8 mouse cellular contexts compared by ENCODE assay signal in the genomic region with DNA sequence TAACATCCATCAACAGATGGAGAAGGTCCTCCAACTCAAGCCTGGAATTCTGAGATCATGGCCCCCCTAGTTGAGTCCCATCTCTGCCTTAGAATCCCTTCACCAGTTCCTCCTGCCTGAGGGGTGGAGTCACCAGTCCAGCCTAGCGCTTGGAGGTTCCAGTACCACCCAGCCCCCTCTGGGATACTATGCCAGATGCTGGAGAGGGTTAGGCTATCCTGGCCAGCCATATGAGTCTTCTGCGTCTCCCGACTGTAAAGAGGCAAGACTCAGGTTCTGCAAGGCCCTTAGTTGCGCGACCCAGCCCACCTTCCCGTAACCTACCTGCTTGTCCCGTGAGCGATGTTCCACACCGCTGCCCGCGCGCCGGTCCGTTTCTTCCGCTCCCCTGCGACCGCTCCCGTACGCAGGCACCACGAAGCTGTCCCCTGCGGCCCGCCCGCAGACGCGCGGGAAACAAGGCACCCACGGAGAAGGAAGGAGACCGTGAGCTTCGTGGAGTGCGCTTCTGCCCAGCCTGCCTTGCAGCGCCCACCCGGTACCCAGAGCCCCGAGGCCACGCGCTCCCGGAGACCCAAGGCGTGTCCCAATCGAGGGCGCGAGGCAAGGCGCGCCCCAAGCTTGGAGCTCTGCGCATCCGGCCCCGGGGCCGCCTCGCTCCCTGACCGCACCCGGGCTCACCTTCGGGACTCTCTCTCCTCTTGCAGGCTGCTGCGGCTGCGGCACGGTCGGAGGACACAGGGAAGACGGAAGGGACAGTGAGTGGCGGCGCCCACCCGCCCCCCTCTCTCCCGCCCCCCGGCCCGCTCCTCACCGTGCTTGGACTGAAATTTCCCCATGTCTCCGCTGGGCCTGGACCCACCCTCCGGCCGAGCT. TPM values are rescaled to one million over a fixed set of nuclear protein-coding genes. Genes with fewer than 3 reads are reported as not detected.
DNase-seq lines count a peak whose midpoint lies in the region; ATAC-seq and TF ChIP-seq lines count a peak whose summit lies in the region.

No protein-coding gene starts in this region.

- peak overlapping the region; percentile 67 for H3K9ac ChIP-seq in forebrain, embryonic 12.5 days
- peak overlapping the region; percentile 43 for H3K9ac ChIP-seq in intestine, postnatal 0 days (ENCODE audit: low read depth, low read length)
- peak overlapping the region; percentile 66 for H3K9ac ChIP-seq in midbrain, embryonic 11.5 days (ENCODE audit: low read length)

- H3K9me3 ChIP-seq in forebrain, embryonic 12.5 days = no peaks in the 10 kb centered on the region
- H3K9me3 ChIP-seq in intestine, postnatal 0 days (ENCODE audit: control insufficient read depth) = no peaks in the 10 kb centered on the region
- no peaks in the 10 kb centered on the region for H3K9me3 ChIP-seq in midbrain, embryonic 11.5 days (ENCODE audit: control insufficient read depth, low read length)

- TF ChIP-seq CTCF in intestine, postnatal 0 days (IDR thresholded peaks at IDR 0.05; ENCODE audit: low read depth) = no peak

- peak overlapping the region; percentile 62 for H3K4me3 ChIP-seq in forebrain, embryonic 12.5 days (replicated peaks)
- H3K4me3 ChIP-seq in intestine, postnatal 0 days (ENCODE audit: low read depth, low read length) = peak overlapping the region; percentile 58
- peak overlapping the region; percentile 59 for H3K4me3 ChIP-seq in midbrain, embryonic 11.5 days (ENCODE audit: low read depth, low read length)

- peak; percentile 21 for DNase-seq in gastrocnemius, postnatal 14 days
- DNase-seq in gastrocnemius, adult 8-10 months (ENCODE audit: low spot score in 2 of 2) = no peak
- peak; percentile 20 for DNase-seq in Muller cell, postnatal 12 days (ENCODE audit: inconsistent ontology term)
- DNase-seq in midbrain, embryonic 11.5 days (ENCODE audit: low spot score, missing footprints) = peak; percentile 95
- peak; percentile 53 for DNase-seq in thymus, postnatal 14 days

- intact Hi-C loops in gastrocnemius, postnatal 14 days (cut with DNase I; ENCODE audit: low total_unique reads) = no loop called here

- H3K27me3 ChIP-seq in forebrain, embryonic 12.5 days = peaks cover 40% of the 10 kb centered on the region
- H3K27me3 ChIP-seq in intestine, postnatal 0 days (replicated peaks; ENCODE audit: control insufficient read depth, insufficient read depth, low read length) = peaks cover 15% of the 10 kb centered on the region; the same call in 1 of the 2 replicates
- H3K27me3 ChIP-seq in midbrain, embryonic 11.5 days (ENCODE audit: control insufficient read depth, insufficient read depth, low read length) = peaks cover 19% of the 10 kb centered on the region

- H3K4me1 ChIP-seq in forebrain, embryonic 12.5 days = peaks cover 9% of the 10 kb centered on the region; the same call in 1 of the 2 replicates
- H3K4me1 ChIP-seq in intestine, postnatal 0 days (replicated peaks; ENCODE audit: control insufficient read depth, insufficient read depth, low read length) = no peaks in the 10 kb centered on the region
- no peaks in the 10 kb centered on the region for H3K4me1 ChIP-seq in midbrain, embryonic 11.5 days (ENCODE audit: control insufficient read depth, insufficient read depth, low read length)

- no peaks in the 10 kb centered on the region for H3K36me3 ChIP-seq in forebrain, embryonic 12.5 days (replicated peaks)
- H3K36me3 ChIP-seq in intestine, postnatal 0 days (ENCODE audit: control insufficient read depth, insufficient read depth) = no peaks in the 10 kb centered on the region
- H3K36me3 ChIP-seq in midbrain, embryonic 11.5 days (ENCODE audit: control insufficient read depth, insufficient read depth, low read length) = no peaks in the 10 kb centered on the region

- peak overlapping the region; percentile 91 for H3K4me2 ChIP-seq in forebrain, embryonic 12.5 days
- H3K4me2 ChIP-seq in intestine, postnatal 0 days (replicated peaks; ENCODE audit: low read depth) = peak overlapping the region; percentile 88
- peak overlapping the region; percentile 89 for H3K4me2 ChIP-seq in midbrain, embryonic 11.5 days

- WGBS in forebrain, embryonic 12.5 days = under 1% methylated on average over 57 of the region's 65 CpGs
- 1% methylated on average over 62 of the region's 65 CpGs for WGBS in intestine, postnatal 0 days
- WGBS in midbrain, embryonic 11.5 days = under 1% methylated on average over 59 of the region's 65 CpGs

- peak; percentile 78 for ATAC-seq in forebrain, embryonic 12.5 days (ENCODE audit: low FRiP score)
- peak; percentile 59 for ATAC-seq in intestine, postnatal 0 days
- peak; percentile 84; the same call in 1 of the 2 replicates for ATAC-seq in midbrain, embryonic 11.5 days (ENCODE audit: low FRiP score)
- no peak for ATAC-seq in monocyte, adult 5-6 weeks (replicated peaks; ENCODE audit: insufficient number of reproducible peaks, low FRiP score, low TSS enrichment, poor library complexity, severe bottlenecking)

- no peak overlapping the region for H3K27ac ChIP-seq in forebrain, embryonic 12.5 days
- no peak overlapping the region for H3K27ac ChIP-seq in intestine, postnatal 0 days (ENCODE audit: low read depth, low read length)
- H3K27ac ChIP-seq in midbrain, embryonic 11.5 days (ENCODE audit: low read depth, low read length) = no peak overlapping the region

RNA-seq across cellular contexts. Expression of a gene that starts 0.6 kb away (rescaled TPM):
- total RNA-seq in gastrocnemius, postnatal 14 days (2021) = 1 to 10 TPM; 1.6 to 2.2 TPM
- total RNA-seq in gastrocnemius, adult 8-10 months (2022) = 1 to 10 TPM in 3 of 4 experiments, under 1 TPM in 1; 0.97 to 1.7 (median 1.4) TPM
- 7.9 and 8.8 TPM in 2 replicates for polyA plus RNA-seq in forebrain, embryonic 12.5 days (2016; fragmentation: Nextera tagmentation; extraction: Ambion mirVana)
- polyA plus RNA-seq in intestine, postnatal 0 days (2015; fragmentation: Nextera tagmentation; extraction: Ambion mirVana) = 4.1 and 4.6 TPM in 2 replicates
- polyA plus RNA-seq in midbrain, embryonic 11.5 days (2014; fragmentation: Nextera tagmentation; extraction: Ambion mirVana) = 8.4 and 9.8 TPM in 2 replicates
- not detected in 3 replicates for total RNA-seq in monocyte, adult 5-6 weeks (2017)

Comparison
In these comparisons a context has a peak if more than half of its experiments do, and no peak if none do; other contexts are left out.
1. DNase-seq: peak in gastrocnemius, postnatal 14 days (single experiment), Muller cell, postnatal 12 days (single experiment), midbrain, embryonic 11.5 days (single experiment) and thymus, postnatal 14 days (single experiment); none in gastrocnemius, adult 8-10 months (0 of 2).
2. Peak in every context shown above with its lines, with median percentiles within 50 percentile points of each other: H3K4me2 ChIP-seq, H3K4me3 ChIP-seq and H3K9ac ChIP-seq.